Mouse (Mus musculus) right cerebral cortex, postnatal 10 days (tissue): Measurements from ENCODE around the gene Olfr1145.

Source experiments
- DNase-seq, 2 experiments: peaks; one replicate each; pipeline ENCODE4 v3.0.0; 2021; ENCODE audit warnings: low spot score in 2 of 2

The Olfr1145 gene

GRCm38 (mm10) chr2:87809522-87809921 lies at the start of gene Olfr1145:
Gene Olfr1145, plus strand, starts transcription at chr2:87809822.
- DNase-seq = no peak

GRCm38 (mm10) chr2:87776143-87776542 lies 33.5 kb upstream of the Olfr1145 start:
- no peak for DNase-seq

- no peak for DNase-seq
Observed at GRCm38 (mm10) chr2:87779183-87779582, 30.4 kb upstream of the Olfr1145 start, which contains the start of gene Olfr152. Gene Olfr152, plus strand, starts transcription at chr2:87779483.

GRCm38 (mm10) chr2:87800292-87800691 lies 9.3 kb upstream of the Olfr1145 start, which contains the start of gene Olfr1143:
Gene Olfr1143, plus strand, starts transcription at chr2:87800592.
- DNase-seq = no peak

GRCm38 (mm10) chr2:87830233-87830632 lies 20.6 kb downstream of the Olfr1145 start, which contains the start of gene Olfr1148:
Gene Olfr1148, plus strand, starts transcription at chr2:87830533.
- DNase-seq = no peak

GRCm38 (mm10) chr2:87843693-87844092 lies 34.1 kb downstream of the Olfr1145 start, which contains the start of gene Olfr1150-ps1:
Gene Olfr1150-ps1, plus strand, starts transcription at chr2:87843993.
- DNase-seq = no peak

- no peak for DNase-seq
Observed at GRCm38 (mm10) chr2:87855562-87855961, 45.9 kb downstream of the Olfr1145 start, which contains the start of gene Olfr1151. Gene Olfr1151, plus strand, starts transcription at chr2:87855862.
